Mouse (Mus musculus) megakaryocyte progenitor cell, adult 5-6 weeks (primary cell): Measurements from ENCODE around the gene Stxbp1. TPM values are rescaled to one million over a fixed set of nuclear protein-coding genes. Genes with fewer than 3 reads are reported as not detected.

ENCODE experiments used
- ATAC-seq: replicated peaks from 2 replicates; pipeline ENCODE4 v1.8.0; 2016; ENCODE audit warnings: mild to moderate bottlenecking, moderate TSS enrichment, inconsistent platforms; ENCODE audit not compliant: poor library complexity
- total RNA-seq, 2 experiments: library from RNA; stranded (forward) in 1 of 2; stranded (reverse) in 1 of 2; fragments of 157-497, 149-512 nt in 1 of 2; fragments of 200-1000 nt in 1 of 2; gene quantifications; 2 replicates each; pipeline versions ENCODE4 v1.2.3 to v1.2.4; 2015 to 2017

Stxbp1 gene
- total RNA-seq (2015) (2.9 and 4.7 TPM in 2 replicates), total RNA-seq (2017) (1.6 and 3.7 TPM in 2 replicates)

- peak; percentile 89 for ATAC-seq
These were observed at the start of gene Stxbp1 for GRCm38 (mm10) chr2:32846805-32847467. TSS of gene Stxbp1 (minus strand) at chr2:32847245.

GRCm38 (mm10) chr2:32896507-32897147 lies 49.6 kb upstream of the Stxbp1 start:
- ATAC-seq, result no peak

- ATAC-seq, result no peak
These were observed 48.6 kb upstream of the Stxbp1 start for GRCm38 (mm10) chr2:32895606-32896106.

- ATAC-seq, result peak; percentile 74
These were observed 47.1 kb upstream of the Stxbp1 start for GRCm38 (mm10) chr2:32894097-32894496.

GRCm38 (mm10) chr2:32892490-32892889 lies 45.4 kb upstream of the Stxbp1 start:
- peak; percentile 12; the same call in 1 of the 2 replicates for ATAC-seq

GRCm38 (mm10) chr2:32891278-32891677 lies 44.2 kb upstream of the Stxbp1 start:
- no peak for ATAC-seq

GRCm38 (mm10) chr2:32890280-32890679 lies 43.2 kb upstream of the Stxbp1 start:
- ATAC-seq, result peak; percentile 38; the same call in 1 of the 2 replicates

GRCm38 (mm10) chr2:32888551-32888950 lies 41.5 kb upstream of the Stxbp1 start:
- no peak for ATAC-seq

- ATAC-seq, result no peak
These were observed 41.0 kb upstream of the Stxbp1 start for GRCm38 (mm10) chr2:32888029-32888428.

- peak; percentile 24; the same call in 1 of the 2 replicates for ATAC-seq
These were observed 37.7 kb upstream of the Stxbp1 start for GRCm38 (mm10) chr2:32884745-32885144.

GRCm38 (mm10) chr2:32882283-32883043 lies 35.4 kb upstream of the Stxbp1 start:
- ATAC-seq, result peak; percentile 67

- peak; percentile 38 for ATAC-seq
These were observed 34.7 kb upstream of the Stxbp1 start for GRCm38 (mm10) chr2:32881723-32882122.

- ATAC-seq, result no peak
These were observed 34.0 kb upstream of the Stxbp1 start for GRCm38 (mm10) chr2:32881054-32881453.

- no peak for ATAC-seq
These were observed 32.5 kb upstream of the Stxbp1 start for GRCm38 (mm10) chr2:32879593-32879992.

- ATAC-seq, result no peak
These were observed 31.4 kb upstream of the Stxbp1 start for GRCm38 (mm10) chr2:32878396-32878795.

- ATAC-seq, result no peak
These were observed 30.8 kb upstream of the Stxbp1 start for GRCm38 (mm10) chr2:32877761-32878393.

- ATAC-seq, result no peak
These were observed 30.3 kb upstream of the Stxbp1 start for GRCm38 (mm10) chr2:32877303-32877702.

GRCm38 (mm10) chr2:32876490-32877302 lies 29.7 kb upstream of the Stxbp1 start:
- peak; percentile 29 for ATAC-seq

GRCm38 (mm10) chr2:32875675-32876489 lies 28.8 kb upstream of the Stxbp1 start, which contains the start of gene Fam129b:
TSS of gene Fam129b (plus strand) at chr2:32876114.
- peak; percentile 77 for ATAC-seq
